Mouse (Mus musculus): ENCODE measurements around the gene Cox6b1.

Cox6b1 gene

DNA sequence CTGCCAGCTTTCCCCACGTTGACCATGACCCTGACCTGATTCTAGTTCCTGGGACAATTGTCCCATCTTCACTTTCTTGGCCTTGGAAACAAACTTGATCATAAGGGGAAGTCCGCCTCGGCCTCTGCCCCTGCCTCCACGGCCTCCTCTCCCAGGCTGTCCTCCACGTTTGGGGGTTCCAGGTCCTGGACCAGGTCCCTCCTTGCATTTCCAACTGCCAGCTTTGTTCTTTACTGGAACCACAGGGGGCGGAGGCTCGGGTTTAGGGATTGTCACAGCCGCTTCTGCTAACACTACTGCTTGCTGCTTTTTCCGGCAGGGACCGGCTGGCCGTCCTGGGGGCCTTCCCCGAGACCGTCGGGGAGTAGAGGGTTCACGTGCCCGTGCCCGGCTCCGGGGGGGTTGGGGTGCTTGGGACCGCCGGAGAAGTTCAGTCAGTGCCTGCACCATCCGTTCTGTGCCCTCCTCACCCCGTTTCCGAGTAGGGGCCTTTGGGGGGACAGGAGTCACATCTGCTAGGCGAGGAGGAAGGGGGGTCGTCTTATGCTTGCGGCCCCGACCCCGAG lies 39.4 kb downstream of the Cox6b1 start:
- no peak for DNase-seq (ENCODE audit: low spot score in 2 of 2)

DNA sequence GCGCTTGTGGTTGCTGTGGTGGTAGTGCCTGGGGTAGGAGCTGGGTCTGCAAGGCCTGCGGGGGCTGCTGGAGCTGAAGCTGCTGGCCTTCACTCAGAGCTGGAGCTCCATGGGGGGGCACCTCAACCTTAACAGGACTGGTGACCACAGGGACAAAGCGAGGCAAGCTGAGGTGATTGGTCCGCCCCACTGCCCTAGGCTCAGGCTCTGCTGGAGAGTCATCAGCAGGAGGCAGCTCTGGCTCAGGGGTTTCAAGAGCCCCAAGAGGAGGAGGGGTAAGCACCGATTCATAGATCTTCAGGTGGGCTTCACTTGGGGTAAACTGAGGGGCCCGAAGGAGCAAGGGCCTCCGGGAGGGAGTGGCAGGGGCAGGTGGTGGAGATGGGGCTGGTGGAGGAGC lies 40.8 kb downstream of the Cox6b1 start:
- no peak for DNase-seq (ENCODE audit: low spot score in 2 of 2)

DNA sequence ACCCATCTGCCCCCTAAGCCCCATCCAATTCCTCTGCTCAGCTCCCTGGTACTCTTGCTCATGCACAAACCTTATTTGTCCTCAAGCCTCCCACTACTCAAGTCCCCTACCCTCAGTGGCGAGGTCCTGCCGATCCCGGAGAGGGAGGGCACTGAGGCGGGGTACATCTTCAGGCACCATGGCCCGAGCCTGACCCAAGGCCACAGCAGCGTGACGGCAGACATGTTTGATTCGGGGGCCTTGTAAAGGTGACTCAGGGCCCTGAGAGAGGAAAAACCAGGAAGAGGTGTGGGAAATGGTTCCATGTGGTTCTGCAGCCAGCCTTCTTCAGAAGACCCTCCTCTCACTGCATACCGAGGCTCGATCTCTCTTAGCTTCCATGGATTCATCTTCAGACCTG lies 41.6 kb downstream of the Cox6b1 start:
- no peak for DNase-seq (ENCODE audit: low spot score in 2 of 2)

DNA sequence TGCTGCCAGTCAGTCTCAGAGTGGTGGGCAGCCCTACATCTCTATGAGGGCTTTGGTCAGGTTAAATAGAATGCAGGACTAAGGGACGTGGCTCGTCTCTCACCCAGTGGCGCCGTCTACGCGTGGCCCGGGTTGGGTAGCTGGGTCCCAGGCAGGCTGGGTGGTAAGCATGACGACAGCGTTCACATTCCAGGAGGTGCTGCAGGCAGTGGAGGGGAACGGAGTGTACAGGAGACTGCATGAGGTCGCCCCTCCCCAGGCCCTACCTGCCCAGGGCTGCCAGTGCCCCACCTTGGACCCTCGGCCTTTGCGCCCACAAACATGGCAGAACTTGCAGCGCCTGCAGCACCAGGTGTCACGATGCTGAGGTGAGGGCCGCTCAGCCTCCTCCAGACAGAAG lies 44.4 kb downstream of the Cox6b1 start:
- DNase-seq (ENCODE audit: low spot score in 2 of 2), result no peak

DNA sequence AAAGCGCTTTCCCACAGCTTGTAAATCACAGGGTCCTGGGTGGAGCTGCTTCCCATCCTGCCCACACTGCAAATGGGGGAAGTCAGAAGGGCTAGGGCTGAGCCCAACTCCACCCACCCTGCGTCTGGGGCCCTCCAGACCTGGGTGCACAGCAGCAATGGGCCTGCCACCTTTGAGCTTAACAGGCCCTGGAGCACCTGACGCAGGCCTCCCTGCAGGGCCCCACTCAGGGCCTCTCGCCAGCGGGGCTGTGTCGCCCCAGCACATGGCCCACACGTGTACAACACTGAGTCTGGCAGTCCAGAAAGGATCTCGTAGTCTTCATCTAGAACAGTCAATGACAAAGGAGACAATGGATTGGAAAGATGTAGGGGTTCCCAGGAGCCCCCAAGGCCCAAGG lies 46.0 kb downstream of the Cox6b1 start:
- DNase-seq (ENCODE audit: low spot score in 2 of 2), result no peak

DNA sequence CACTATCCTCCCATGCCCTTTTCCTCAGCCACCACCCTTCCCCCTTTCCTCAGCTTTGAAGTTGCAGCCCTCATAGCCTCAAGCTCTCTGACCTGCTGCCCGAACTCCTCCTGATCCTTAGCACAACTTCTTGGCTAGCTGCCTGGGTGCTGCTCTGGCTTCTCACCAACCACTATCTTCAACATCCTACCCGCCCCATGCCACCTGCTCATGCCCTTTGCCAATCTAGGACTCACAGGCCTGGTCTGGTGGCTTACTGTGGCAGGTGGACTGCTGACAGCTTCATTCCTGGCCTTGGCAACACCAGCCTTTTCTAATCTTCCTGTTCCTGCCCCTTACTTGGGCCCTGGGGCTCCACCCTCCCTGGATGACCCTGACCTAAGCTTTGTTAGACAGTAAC lies 53.0 kb downstream of the Cox6b1 start:
- DNase-seq (ENCODE audit: low spot score in 2 of 2), result no peak

DNA sequence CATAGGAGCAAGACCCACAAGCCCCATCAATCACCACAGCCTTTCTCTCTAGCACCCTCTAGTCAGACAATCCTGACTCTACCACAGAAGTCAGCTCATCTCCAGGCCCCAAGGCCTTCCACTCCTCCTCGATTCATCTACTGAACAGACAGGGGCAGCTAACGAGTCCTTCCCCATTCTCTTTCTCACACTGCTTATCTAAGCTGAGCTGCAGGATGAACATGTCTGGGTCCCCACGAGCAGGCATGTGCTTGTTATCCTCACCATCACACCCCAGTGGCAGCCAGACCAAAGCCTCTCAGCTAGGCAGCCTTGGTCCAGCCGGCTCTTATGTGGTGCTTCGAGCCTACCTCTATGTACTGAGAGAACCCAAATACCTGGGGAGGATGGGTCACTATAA lies 53.6 kb downstream of the Cox6b1 start:
- DNase-seq (ENCODE audit: low spot score in 2 of 2), result no peak

DNA sequence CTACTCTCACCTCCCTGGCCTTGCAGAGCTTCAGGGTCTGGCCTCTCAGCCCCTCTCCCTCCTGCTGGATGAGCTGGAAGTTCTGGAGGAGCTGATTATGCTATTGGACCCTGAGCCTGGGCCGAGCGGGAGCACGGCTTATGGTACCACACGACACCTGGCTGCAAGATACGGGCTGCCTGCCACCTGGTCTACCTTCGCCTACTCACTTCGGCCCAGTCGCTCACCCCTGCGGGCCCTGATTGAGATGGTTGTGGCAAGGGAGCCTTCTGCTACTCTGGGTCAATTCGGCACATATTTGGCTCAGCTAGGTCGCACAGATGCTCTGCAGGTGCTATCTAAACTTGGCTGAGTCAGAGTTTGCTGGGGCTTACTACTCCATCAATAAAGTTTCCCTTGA lies 58.4 kb downstream of the Cox6b1 start:
- DNase-seq (ENCODE audit: low spot score in 2 of 2), result no peak

Data from urinary bladder, postnatal 4 days (tissue).